In the genomic region with DNA sequence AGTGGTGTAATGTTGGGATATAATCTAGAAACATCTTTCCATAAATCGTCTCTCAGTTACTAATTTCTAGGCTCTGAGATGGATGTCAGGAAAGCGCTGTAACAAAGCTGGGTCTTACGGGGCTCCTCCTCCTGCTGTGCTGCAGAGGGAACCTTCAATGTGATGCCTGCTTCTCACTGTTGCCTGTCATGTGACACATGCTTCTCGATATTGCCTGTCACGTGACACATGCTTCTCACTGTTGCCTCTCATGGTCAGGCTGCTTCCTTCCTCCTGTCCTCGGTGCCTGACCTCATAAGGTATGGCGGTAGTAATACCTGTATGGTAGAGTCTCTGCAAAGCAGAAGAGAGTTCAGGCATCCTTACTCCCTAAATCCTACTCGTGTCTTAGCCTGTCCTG, we compare ENCODE assay signal across 21 mouse cellular contexts.
A peak's percentile ranks its signal among the peaks of the same experiment; 100 is the strongest.
DNase-seq lines count a peak whose midpoint lies in the region; ATAC-seq and TF ChIP-seq lines count a peak whose summit lies in the region.
"Had no signal": no experiment of that assay in that cellular context is flagged by ENCODE, and none has a peak within 500 bp of the region (broad histone marks: within the 10 kb centered on the region; RNA-seq: fewer than 3 reads in every experiment).

No protein-coding gene starts in this region.

- H3K9ac ChIP-seq in intestine, embryonic 14.5 days (ENCODE audit: low read length), result no peak overlapping the region
- H3K9ac ChIP-seq in intestine, postnatal 0 days (ENCODE audit: low read depth, low read length), result no peak overlapping the region
- H3K9ac ChIP-seq in CH12.LX (ENCODE audit: insufficient read depth, low read depth) (no peak overlapping the region), MEL (ENCODE audit: control insufficient read depth, low read depth, low read length, poor library complexity, severe bottlenecking) (no peak overlapping the region)
- H3K9ac ChIP-seq in limb, embryonic 11.5 days (ENCODE audit: low read length), result no peak overlapping the region
- H3K9ac ChIP-seq: embryonic facial prominence, embryonic 13.5 days; forebrain, embryonic 12.5 days; forebrain, embryonic 15.5 days; hindbrain, embryonic 14.5 days; intestine, embryonic 15.5 days had no signal

- H3K79me2 ChIP-seq in CH12.LX (replicated peaks; ENCODE audit: control insufficient read depth, extremely low read depth, insufficient read depth, poor library complexity, severe bottlenecking) (no peaks in the 10 kb centered on the region), MEL (ENCODE audit: control insufficient read depth, insufficient read depth, low read length, poor library complexity) (no peaks in the 10 kb centered on the region)

- TF ChIP-seq RAD21 in CH12.LX (IDR thresholded peaks at IDR 0.05; ENCODE audit: low read depth, low read length), result no peak
- no peak for TF ChIP-seq RAD21 in MEL (IDR thresholded peaks at IDR 0.05; ENCODE audit: low read depth, low read length)

- no peak overlapping the region for H3K4me2 ChIP-seq in intestine, embryonic 14.5 days (ENCODE audit: low read length)
- no peak overlapping the region for H3K4me2 ChIP-seq in intestine, postnatal 0 days (replicated peaks; ENCODE audit: low read depth)
- no peak overlapping the region for H3K4me2 ChIP-seq in CH12.LX (ENCODE audit: insufficient read depth, low read depth, poor library complexity, severe bottlenecking)
- no peak overlapping the region for H3K4me2 ChIP-seq in limb, embryonic 11.5 days (ENCODE audit: low read depth, severe bottlenecking)
- H3K4me2 ChIP-seq: embryonic facial prominence, embryonic 13.5 days; forebrain, embryonic 12.5 days; forebrain, embryonic 15.5 days; heart, embryonic 11.5 days; hindbrain, embryonic 14.5 days; intestine, embryonic 15.5 days had no signal

- H3K4me3 ChIP-seq in intestine, embryonic 14.5 days (ENCODE audit: low read depth, low read length), result no peak overlapping the region
- H3K4me3 ChIP-seq in intestine, postnatal 0 days (ENCODE audit: low read depth, low read length), result no peak overlapping the region
- H3K4me3 ChIP-seq in CH12.LX (replicated peaks in 1 of 3; ENCODE audit: low read depth in 2 of 3, low read length in 2 of 3, poor library complexity in 1 of 3) (no peak overlapping the region), MEL (ENCODE audit: control insufficient read depth in 1 of 2, insufficient read depth in 1 of 2, low read depth in 2 of 2, low read length in 2 of 2) (no peak overlapping the region)
- no peak overlapping the region for H3K4me3 ChIP-seq in limb, embryonic 11.5 days (ENCODE audit: low read depth, low read length)
- H3K4me3 ChIP-seq: embryonic facial prominence, embryonic 13.5 days; erythroblast, embryonic 14.5 days; forebrain, embryonic 12.5 days; forebrain, embryonic 15.5 days; intestine, embryonic 15.5 days had no signal

- TF ChIP-seq EP300 in CH12.LX (IDR thresholded peaks at IDR 0.05; ENCODE audit: low read length), result no peak
- no peak for TF ChIP-seq EP300 in MEL (IDR thresholded peaks at IDR 0.05; ENCODE audit: low read depth in 1 of 2, low read length in 2 of 2)

- no peak overlapping the region for H3K27ac ChIP-seq in intestine, embryonic 14.5 days (ENCODE audit: low read depth)
- H3K27ac ChIP-seq in intestine, postnatal 0 days (ENCODE audit: low read depth, low read length), result no peak overlapping the region
- H3K27ac ChIP-seq in CH12.LX (ENCODE audit: insufficient read depth, low read depth), result no peak overlapping the region
- H3K27ac ChIP-seq in MEL (ENCODE audit: control insufficient read depth, low read depth, low read length), result no peak overlapping the region
- H3K27ac ChIP-seq in limb, embryonic 11.5 days (replicated peaks; ENCODE audit: low read depth, low read length), result no peak overlapping the region
- H3K27ac ChIP-seq: embryonic facial prominence, embryonic 13.5 days; forebrain, embryonic 12.5 days; forebrain, embryonic 15.5 days; hindbrain, embryonic 14.5 days; intestine, embryonic 15.5 days had no signal

- TF ChIP-seq POLR2A in CH12.LX (IDR thresholded peaks at IDR 0.05; ENCODE audit: low read depth, low read length) (no peak), MEL (IDR thresholded peaks at IDR 0.05; ENCODE audit: control insufficient read depth in 1 of 2, insufficient read depth in 1 of 2, low read depth in 1 of 2, low read length in 2 of 2, poor library complexity in 1 of 2) (no peak)

- WGBS in intestine, embryonic 14.5 days, result 88% methylated on average over 8 of the region's 8 CpGs
- 91% methylated on average over 8 of the region's 8 CpGs for WGBS in intestine, postnatal 0 days
- 90% methylated on average over 8 of the region's 8 CpGs for WGBS in limb, embryonic 11.5 days

- H3K9me3 ChIP-seq in intestine, embryonic 14.5 days (ENCODE audit: control insufficient read depth, low read length), result no peaks in the 10 kb centered on the region
- H3K9me3 ChIP-seq in intestine, postnatal 0 days (ENCODE audit: control insufficient read depth), result no peaks in the 10 kb centered on the region
- no peaks in the 10 kb centered on the region for H3K9me3 ChIP-seq in CH12.LX (replicated peaks; ENCODE audit: low read length)
- H3K9me3 ChIP-seq in MEL (replicated peaks; ENCODE audit: insufficient read depth, low read length), result no peaks in the 10 kb centered on the region
- H3K9me3 ChIP-seq in limb, embryonic 11.5 days (ENCODE audit: control insufficient read depth, low read length), result no peaks in the 10 kb centered on the region
- H3K9me3 ChIP-seq: embryonic facial prominence, embryonic 13.5 days; forebrain, embryonic 12.5 days; forebrain, embryonic 15.5 days; intestine, embryonic 15.5 days had no signal

- no peaks in the 10 kb centered on the region for H3K4me1 ChIP-seq in intestine, embryonic 14.5 days (replicated peaks; ENCODE audit: control insufficient read depth, insufficient read depth, low read length)
- H3K4me1 ChIP-seq in intestine, postnatal 0 days (replicated peaks; ENCODE audit: control insufficient read depth, insufficient read depth, low read length), result no peaks in the 10 kb centered on the region
- H3K4me1 ChIP-seq in CH12.LX (ENCODE audit: control insufficient read depth in 1 of 2, insufficient read depth in 2 of 2) (peaks cover 9 to 11% of the 10 kb centered on the region in 2 experiments), MEL (ENCODE audit: control insufficient read depth in 1 of 2, insufficient read depth in 2 of 2, low read length in 2 of 2) (no peaks in the 10 kb centered on the region; a peak in 1 of 4 replicates)
- 0 out of 2 replicates have a peak, but pooled peaks cover 4% of the 10 kb centered on the region for H3K4me1 ChIP-seq in limb, embryonic 11.5 days (ENCODE audit: control insufficient read depth, insufficient read depth, low read length)
- H3K4me1 ChIP-seq: forebrain, embryonic 12.5 days; forebrain, embryonic 15.5 days; intestine, embryonic 15.5 days had no signal

- ATAC-seq in intestine, embryonic 14.5 days (replicated peaks; ENCODE audit: low FRiP score, low TSS enrichment, low read depth), result no peak
- ATAC-seq in intestine, postnatal 0 days, result no peak
- ATAC-seq in limb, embryonic 11.5 days (ENCODE audit: insufficient number of reproducible peaks, low FRiP score, low TSS enrichment, low read depth), result no peak
- ATAC-seq: CD4-positive, CD25-positive, alpha-beta regulatory T cell, adult 4 months; forebrain, embryonic 15.5 days; intestine, embryonic 15.5 days; Patski had no signal

- H3K36me3 ChIP-seq in intestine, embryonic 14.5 days (ENCODE audit: control insufficient read depth, insufficient read depth, low read length), result no peaks in the 10 kb centered on the region
- H3K36me3 ChIP-seq in intestine, postnatal 0 days (ENCODE audit: control insufficient read depth, insufficient read depth), result no peaks in the 10 kb centered on the region
- H3K36me3 ChIP-seq in CH12.LX (replicated peaks in 1 of 2; ENCODE audit: control insufficient read depth in 1 of 2, insufficient read depth in 1 of 2, low read length in 1 of 2), result no peaks in the 10 kb centered on the region
- H3K36me3 ChIP-seq in MEL (ENCODE audit: control insufficient read depth in 1 of 2, insufficient read depth in 2 of 2, low read length in 2 of 2), result no peaks in the 10 kb centered on the region
- no peaks in the 10 kb centered on the region for H3K36me3 ChIP-seq in limb, embryonic 11.5 days (ENCODE audit: control insufficient read depth, insufficient read depth, low read length)
- H3K36me3 ChIP-seq: embryonic facial prominence, embryonic 13.5 days; forebrain, embryonic 12.5 days; forebrain, embryonic 15.5 days; intestine, embryonic 15.5 days had no signal

- in situ Hi-C loops in CH12.LX (cut with MboI; ENCODE audit: low pct_ligation_motif_present, low pct_unique_long_range_greater_than_20kb, low sequenced_read_pairs), result loop anchor here (25.0 kb wide), 1 partner anchor 300 kb away; no protein-coding TSS in a partner anchor

- dilution Hi-C loops in CH12.LX (cut with MboI; ENCODE audit: extremely low pct_ligation_motif_present, extremely low pct_unique_long_range_greater_than_20kb, low sequenced_read_pairs), result no loop called here

- TF ChIP-seq CTCF in intestine, postnatal 0 days (IDR thresholded peaks at IDR 0.05; ENCODE audit: low read depth), result no peak
- TF ChIP-seq CTCF in CH12.LX (conservative IDR thresholded peaks at IDR 0.05 in 1 of 2, IDR thresholded peaks at IDR 0.05 in 1 of 2; ENCODE audit: low read depth in 2 of 2, low read length in 2 of 2), result no peak
- TF ChIP-seq CTCF in MEL (IDR thresholded peaks at IDR 0.05 in 2 of 3, conservative IDR thresholded peaks at IDR 0.05 in 1 of 3; ENCODE audit: control insufficient read depth in 1 of 3, insufficient read depth in 1 of 3, low read depth in 2 of 3, low read length in 3 of 3, poor library complexity in 1 of 3, severe bottlenecking in 1 of 3), result no peak

- peak; percentile 16 for DNase-seq in intestine, embryonic 14.5 days (ENCODE audit: low spot score)
- DNase-seq in CH12.LX (ENCODE audit: extremely low read depth) (no peak), MEL (ENCODE audit: low read depth, low spot score) (no peak)
- DNase-seq in limb, embryonic 11.5 days (ENCODE audit: low spot score), result peak; percentile 16
- no peak for DNase-seq in spleen, adult 12 weeks (ENCODE audit: low spot score)
- DNase-seq: adrenal gland, postnatal 10 days; adrenal gland, postnatal 36 days; cerebellum, adult 18-20 months; cerebellum, adult 9-11 months; cerebellum, postnatal 25 days; gastrocnemius, postnatal 36 days had no signal

- no peaks in the 10 kb centered on the region for H3K27me3 ChIP-seq in intestine, embryonic 14.5 days (replicated peaks; ENCODE audit: control insufficient read depth, insufficient read depth, low read length)
- no peaks in the 10 kb centered on the region for H3K27me3 ChIP-seq in intestine, postnatal 0 days (replicated peaks; ENCODE audit: control insufficient read depth, insufficient read depth, low read length)
- H3K27me3 ChIP-seq in CH12.LX (replicated peaks), result no peaks in the 10 kb centered on the region
- H3K27me3 ChIP-seq in MEL (ENCODE audit: control insufficient read depth in 1 of 2, insufficient read depth in 2 of 2, low read length in 2 of 2), result no peaks in the 10 kb centered on the region
- H3K27me3 ChIP-seq in limb, embryonic 11.5 days (ENCODE audit: control insufficient read depth, insufficient read depth, low read length), result no peaks in the 10 kb centered on the region
- H3K27me3 ChIP-seq: embryonic facial prominence, embryonic 13.5 days; forebrain, embryonic 12.5 days; forebrain, embryonic 15.5 days; intestine, embryonic 15.5 days; Patski had no signal

TF ChIP-seq in CH12.LX, 34 proteins besides CTCF, POLR2A, EP300 and RAD21 (continues in another document):
- no peak for TF ChIP-seq SMC3 (IDR thresholded peaks at IDR 0.05; ENCODE audit: low read depth, low read length)

Comparison
In these comparisons a context has a peak if more than half of its experiments do, and no peak if none do; other contexts are left out.
1. DNase-seq: peak in intestine, embryonic 14.5 days (single experiment) and limb, embryonic 11.5 days (single experiment); none in CH12.LX (single experiment), MEL (single experiment) and spleen, adult 12 weeks (single experiment).